Mouse (Mus musculus) forebrain, embryonic 10.5 days (tissue): ENCODE data around the gene Pam. TPM values are rescaled to one million over a fixed set of nuclear protein-coding genes. Genes with fewer than 3 reads are reported as not detected.
"Not testable (repeated sequence)": the region's sequence is repeated elsewhere in the genome, so short reads cannot be mapped to it uniquely, and the experiment has no call there.

Source experiments
- DNase-seq: peaks from one replicate; pipeline ENCODE4 v3.0.0-alpha.2; 2017; ENCODE audit warnings: low spot score; ENCODE audit errors: extremely low spot score
- H3K27ac ChIP-seq: fragments of 300-500 bp; sonication (generic); 2 replicates; pipeline ENCODE4 v1.5.1; 2016; ENCODE audit warnings: mild to moderate bottlenecking
- H3K27me3 ChIP-seq: fragments of 300-500 bp; sonication (generic); 2 replicates; pipeline ENCODE4 v1.6.1; 2016; ENCODE audit warnings: mild to moderate bottlenecking; ENCODE audit not compliant: poor library complexity, severe bottlenecking
- H3K36me3 ChIP-seq: fragments of 300-500 bp; sonication (generic); replicated peaks from 2 replicates; pipeline ENCODE4 v1.6.1; 2016; ENCODE audit warnings: mild to moderate bottlenecking, moderate library complexity
- H3K4me1 ChIP-seq: fragments of 300-500 bp; sonication (generic); 2 replicates; pipeline ENCODE4 v1.6.1; 2016
- H3K4me3 ChIP-seq: fragments of 300-500 bp; sonication (generic); 2 replicates; pipeline ENCODE4 v1.5.1; 2016; ENCODE audit warnings: mild to moderate bottlenecking, moderate library complexity
- H3K9me3 ChIP-seq: fragments of 300-500 bp; sonication (generic); 2 replicates; pipeline ENCODE4 v1.6.1; 2016; ENCODE audit warnings: mild to moderate bottlenecking, moderate library complexity
- WGBS: fragments of 180-500 bp; shearing (Covaris S2); methylation state at CpG from one replicate; pipeline ENCODE4 v1.1.7; 2016; 5-methylcytosine and 5-hydroxymethylcytosine counted together
- polyA plus RNA-seq: library from polyadenylated mRNA; unstranded; fragments of >200 nt; fragmentation: Nextera tagmentation; extraction: Ambion mirVana; gene quantifications from 2 replicates; pipeline ENCODE4 v1.2.1, GENCODE M21; 2016

Pam gene
- polyA plus RNA-seq, 1 experiment from 2014 or later = 13.8 TPM

DNA sequence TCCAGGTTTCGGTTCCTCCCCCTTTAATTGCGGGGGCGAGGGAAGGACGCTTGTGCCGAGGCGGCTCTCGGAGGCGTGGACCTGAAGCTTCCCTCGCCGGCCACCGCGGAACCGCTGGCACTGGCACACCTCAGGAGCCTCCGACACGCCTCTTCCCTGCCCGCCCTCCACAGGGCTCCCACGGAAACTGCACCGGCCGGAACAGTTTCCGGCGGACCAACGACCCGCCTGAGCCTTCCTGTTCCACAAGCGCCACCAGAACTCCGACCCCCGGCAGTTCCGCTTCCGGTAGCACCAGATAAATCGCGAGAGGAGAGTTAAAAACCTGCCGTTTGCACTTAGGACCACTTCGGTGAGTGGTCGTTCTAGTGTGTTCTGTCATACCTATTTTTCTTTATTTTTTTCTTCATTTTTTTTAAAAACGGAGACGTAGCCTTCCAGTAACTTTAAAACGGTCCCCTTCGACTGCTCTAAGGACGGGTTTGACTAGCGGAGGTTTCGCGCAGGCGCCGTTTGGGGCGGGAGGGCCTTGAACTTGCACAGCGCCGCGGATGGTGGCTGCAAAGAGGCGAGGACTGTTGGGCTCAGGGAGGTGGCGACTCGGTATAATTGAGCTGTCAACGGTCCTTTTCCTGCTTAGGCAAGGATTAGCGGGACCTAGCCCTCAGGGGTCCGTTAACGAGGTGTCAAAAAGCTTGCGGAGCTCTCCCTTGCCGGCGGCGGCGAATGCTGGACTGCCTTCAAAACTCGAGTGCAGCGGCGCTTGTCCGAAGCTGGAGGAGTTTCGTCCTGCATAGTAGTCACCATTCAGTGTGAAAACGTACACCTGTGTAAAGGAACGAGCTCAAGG is 325.3 kb downstream of the Pam start, which contains the start of the genes Gin1 and Ppip5k2:
TSS of gene Gin1 (plus strand) at position 269 of the 850 bp plus-strand sequence.
TSS of gene Ppip5k2 (minus strand) at position 508 of the 850 bp plus-strand sequence.
- Histone ChIP-seq H3K9me3 (no peaks in the 10 kb centered on the region), H3K27ac (peak within 1 kb of the TSS; percentile 90), H3K36me3 (no peaks in the 10 kb centered on the region), H3K4me3 (peak within 1 kb of the TSS; percentile 90), H3K4me1 (peaks cover 26% of the 10 kb centered on the region), H3K27me3 (no peaks in the 10 kb centered on the region)
- whole genome bisulfite sequencing = under 1% methylated on average over 66 of the region's 66 CpGs
- peak; percentile 96 for DNase-seq

DNA sequence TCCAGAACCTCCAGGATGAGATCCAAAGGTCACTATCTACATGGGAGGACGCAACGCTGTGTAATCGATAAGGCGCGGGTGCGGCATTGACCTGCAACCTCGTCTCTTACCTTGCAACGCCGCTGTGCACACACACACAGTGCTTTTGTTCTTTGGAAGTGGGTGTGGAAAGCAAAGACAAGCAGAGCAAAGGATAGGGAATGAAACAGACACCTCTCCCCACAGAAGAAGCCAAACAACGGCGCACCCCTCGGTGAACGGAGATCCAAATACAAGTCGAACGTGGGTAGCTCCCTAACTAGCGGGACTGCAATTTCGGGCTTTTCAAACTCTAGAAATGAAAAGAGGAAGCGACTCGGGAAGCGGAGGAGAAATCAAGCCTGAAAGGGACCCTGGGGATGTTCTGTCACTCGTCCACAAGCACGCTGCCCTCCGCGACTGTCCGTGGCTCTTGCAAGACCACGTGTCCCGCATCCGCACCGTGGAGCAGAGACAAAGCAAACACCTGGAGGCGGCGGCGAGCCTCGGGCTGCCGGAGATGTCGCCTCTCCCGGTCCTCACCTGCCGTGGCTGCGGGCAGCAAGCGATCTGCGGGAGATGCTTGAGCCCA is 326.0 kb downstream of the Pam start:
- Histone ChIP-seq H3K27ac (peak overlapping the region; percentile 90), H3K4me1 (peaks cover 26% of the 10 kb centered on the region), H3K9me3 (no peaks in the 10 kb centered on the region), H3K4me3 (peak overlapping the region; percentile 90), H3K36me3 (no peaks in the 10 kb centered on the region), H3K27me3 (no peaks in the 10 kb centered on the region)
- peak; percentile 49 for DNase-seq
- 0% methylated on average over 40 of the region's 40 CpGs for WGBS

DNA sequence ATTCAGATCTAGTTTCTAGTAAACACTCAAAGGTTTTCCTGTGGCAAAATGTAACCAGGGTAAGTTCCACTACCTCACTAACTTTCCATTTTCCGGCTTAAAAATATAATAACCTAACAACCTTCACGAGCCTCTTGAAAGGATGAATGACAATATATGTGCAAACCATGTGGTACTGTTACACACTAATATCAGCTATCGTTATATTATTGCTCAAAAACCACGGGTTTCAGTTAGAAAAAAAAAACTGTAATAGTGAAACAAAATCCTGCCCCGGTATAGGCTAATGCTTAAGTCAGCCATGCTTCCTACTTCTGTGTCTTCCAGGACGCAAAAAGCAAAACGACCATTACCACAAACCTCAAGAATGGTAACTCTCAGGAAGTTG is 326.5 kb downstream of the Pam start:
- DNase-seq = no peak
- H3K27ac ChIP-seq = peak overlapping the region; percentile 90
- H3K4me3 ChIP-seq = peak overlapping the region; percentile 90
- WGBS = 16% methylated on average over 7 of the region's 7 CpGs
- no peaks in the 10 kb centered on the region for H3K9me3 ChIP-seq
- no peaks in the 10 kb centered on the region for H3K36me3 ChIP-seq
- H3K27me3 ChIP-seq = no peaks in the 10 kb centered on the region
- peaks cover 26% of the 10 kb centered on the region for H3K4me1 ChIP-seq

DNA sequence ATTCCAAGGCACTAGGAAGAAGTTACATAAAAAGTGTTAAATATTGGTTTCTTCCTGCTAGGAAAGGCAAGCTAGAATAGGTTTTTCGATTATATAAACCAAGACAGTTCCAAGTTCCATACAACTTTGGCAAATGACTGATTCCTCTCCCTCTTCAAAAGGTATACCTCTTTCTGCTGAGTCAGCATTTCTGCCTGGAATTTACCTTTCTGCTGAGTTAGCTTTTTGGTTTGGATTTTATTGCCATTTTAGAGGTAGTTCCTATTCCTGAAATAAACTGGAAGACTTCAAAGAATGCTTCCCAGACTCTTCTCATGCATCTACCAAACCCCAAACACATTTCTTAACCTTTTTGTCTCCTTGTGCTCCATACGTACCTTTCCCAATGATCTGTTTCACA is 327.4 kb downstream of the Pam start:
- Histone ChIP-seq H3K27ac (no peak overlapping the region), H3K4me3 (peak overlapping the region; percentile 90; the same call in 1 of the 2 replicates), H3K36me3 (no peaks in the 10 kb centered on the region), H3K9me3 (no peaks in the 10 kb centered on the region), H3K4me1 (peaks cover 26% of the 10 kb centered on the region), H3K27me3 (no peaks in the 10 kb centered on the region)
- 88% methylated on average over 2 of the region's 2 CpGs for WGBS
- no peak for DNase-seq

GRCm38 (mm10) chr1:97765712-97766111 is 329.7 kb downstream of the Pam start:
- 90% methylated on average over 4 of the region's 4 CpGs for WGBS
- not testable (repeated sequence) for H3K4me3 ChIP-seq, H3K27ac ChIP-seq, H3K9me3 ChIP-seq, H3K27me3 ChIP-seq, H3K36me3 ChIP-seq, DNase-seq
- peaks cover 20% of the 10 kb centered on the region for H3K4me1 ChIP-seq

DNA sequence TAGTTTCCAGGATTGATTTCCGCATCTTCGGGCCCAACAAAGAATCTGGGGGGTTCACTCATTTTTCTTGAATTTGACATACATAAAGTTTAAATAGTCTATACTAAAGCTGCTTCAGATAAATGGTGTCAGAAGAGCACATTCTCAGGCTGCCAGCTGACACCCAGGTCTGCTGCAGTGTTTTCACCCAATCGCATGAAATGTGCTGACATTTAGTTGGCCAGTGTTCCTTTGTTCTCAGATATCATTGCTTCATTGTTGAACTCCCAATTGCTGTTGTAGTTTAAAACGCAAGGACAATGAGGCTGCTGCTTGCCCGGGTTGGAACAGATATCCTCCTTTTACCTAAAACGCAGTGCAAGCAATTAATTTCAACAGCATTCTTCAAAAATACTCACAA is 334.0 kb downstream of the Pam start:
- Histone ChIP-seq H3K27ac (no peak overlapping the region), H3K4me1 (no peaks in the 10 kb centered on the region), H3K36me3 (peaks cover 20% of the 10 kb centered on the region), H3K27me3 (no peaks in the 10 kb centered on the region), H3K4me3 (no peak overlapping the region), H3K9me3 (no peaks in the 10 kb centered on the region)
- DNase-seq = no peak
- WGBS = 92% methylated on average over 6 of the region's 6 CpGs

- Histone ChIP-seq H3K36me3 (peaks cover 27% of the 10 kb centered on the region), H3K9me3 (no peaks in the 10 kb centered on the region), H3K27ac (no peak overlapping the region), H3K4me1 (no peaks in the 10 kb centered on the region), H3K4me3 (no peak overlapping the region), H3K27me3 (no peaks in the 10 kb centered on the region)
- WGBS = 86% methylated on average over 7 of the region's 7 CpGs
- no peak for DNase-seq
These were observed 334.8 kb downstream of the Pam start for GRCm38 (mm10) chr1:97760598-97760997.

DNA sequence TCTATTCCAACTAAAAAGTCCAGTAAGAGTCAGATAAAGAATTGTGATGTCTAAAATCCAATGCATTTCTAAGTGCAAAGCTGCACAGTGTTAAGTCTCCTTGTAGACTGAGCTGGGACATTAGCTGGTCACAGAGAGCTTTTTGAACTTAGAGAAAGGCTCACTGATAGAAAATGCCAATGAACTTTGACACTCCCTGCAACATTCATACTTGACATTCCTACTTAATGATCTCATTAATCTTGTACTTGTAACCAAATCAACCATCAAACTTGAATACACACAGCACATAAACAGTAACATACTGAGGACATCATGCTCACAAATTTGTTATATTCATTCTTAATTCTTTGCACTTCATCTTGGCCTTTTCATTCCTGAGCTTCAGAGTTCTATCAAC is 335.6 kb downstream of the Pam start:
- Histone ChIP-seq H3K27me3 (no peaks in the 10 kb centered on the region), H3K9me3 (no peaks in the 10 kb centered on the region), H3K4me3 (no peak overlapping the region), H3K36me3 (peaks cover 34% of the 10 kb centered on the region), H3K27ac (no peak overlapping the region), H3K4me1 (no peaks in the 10 kb centered on the region)
- DNase-seq = no peak

DNA sequence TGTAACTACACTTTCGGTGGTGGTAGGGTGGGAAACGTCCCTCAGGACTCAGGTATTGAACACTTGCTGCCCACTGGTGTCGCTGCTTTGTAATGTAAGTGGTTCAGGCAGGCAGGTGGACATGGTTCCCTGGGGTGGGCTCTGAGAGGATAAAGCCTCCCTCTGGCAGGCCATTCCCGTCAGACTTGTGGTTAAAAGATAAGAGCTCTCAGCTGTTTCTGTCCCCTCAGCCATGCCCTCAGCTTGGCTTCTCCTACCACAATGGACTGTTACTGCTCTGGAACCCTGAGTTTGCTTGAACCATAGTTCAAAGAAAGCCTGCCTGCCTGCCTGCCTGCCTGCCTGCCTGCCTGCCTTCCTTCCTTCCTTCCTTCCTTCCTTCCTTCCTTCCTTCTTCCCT is 341.1 kb downstream of the Pam start:
- peaks cover 60% of the 10 kb centered on the region for H3K36me3 ChIP-seq
- H3K27me3 ChIP-seq = no peaks in the 10 kb centered on the region
- no peaks in the 10 kb centered on the region for H3K9me3 ChIP-seq
- no peak overlapping the region for H3K27ac ChIP-seq
- H3K4me3 ChIP-seq = no peak overlapping the region
- DNase-seq = no peak
- no peaks in the 10 kb centered on the region for H3K4me1 ChIP-seq
- 84% methylated on average over 4 of the region's 4 CpGs for WGBS

- DNase-seq = no peak
- Histone ChIP-seq H3K27ac (no peak overlapping the region), H3K27me3 (no peaks in the 10 kb centered on the region), H3K9me3 (no peaks in the 10 kb centered on the region), H3K4me3 (no peak overlapping the region), H3K4me1 (no peaks in the 10 kb centered on the region), H3K36me3 (peaks cover 71% of the 10 kb centered on the region)
These were observed 342.2 kb downstream of the Pam start for GRCm38 (mm10) chr1:97753216-97753615.

GRCm38 (mm10) chr1:97748163-97748562 is 347.3 kb downstream of the Pam start:
- Histone ChIP-seq H3K36me3 (peaks cover 84% of the 10 kb centered on the region), H3K27ac (no peak overlapping the region), H3K9me3 (no peaks in the 10 kb centered on the region), H3K4me1 (no peaks in the 10 kb centered on the region), H3K4me3 (no peak overlapping the region), H3K27me3 (no peaks in the 10 kb centered on the region)
- no peak for DNase-seq
- 90% methylated on average over 3 of the region's 3 CpGs for WGBS

DNA sequence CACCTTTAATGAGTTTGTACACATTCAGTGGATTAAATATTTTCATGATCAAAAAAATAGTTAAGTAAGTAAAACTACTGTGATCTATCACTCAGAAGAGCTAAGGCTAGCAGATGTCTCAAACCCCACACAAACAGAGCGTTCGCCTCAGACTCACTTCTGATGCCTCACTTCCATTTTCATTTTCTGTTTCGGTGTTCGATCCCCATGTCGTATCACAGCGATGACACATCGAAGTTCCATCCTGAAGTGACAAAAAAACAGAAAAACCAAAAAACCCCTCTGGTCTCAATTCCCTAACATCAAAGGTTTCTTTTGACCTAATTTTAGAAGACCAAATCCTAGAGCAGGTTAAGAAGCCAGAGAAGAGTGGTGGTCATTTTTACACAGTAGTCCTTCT is 349.2 kb downstream of the Pam start:
- DNase-seq = no peak
- 98% methylated on average over 7 of the region's 7 CpGs for WGBS
- H3K4me1 ChIP-seq = no peaks in the 10 kb centered on the region
- no peak overlapping the region for H3K27ac ChIP-seq
- peaks cover 82% of the 10 kb centered on the region for H3K36me3 ChIP-seq
- no peak overlapping the region for H3K4me3 ChIP-seq
- H3K27me3 ChIP-seq = no peaks in the 10 kb centered on the region
- no peaks in the 10 kb centered on the region for H3K9me3 ChIP-seq

- Histone ChIP-seq H3K4me1 (no peaks in the 10 kb centered on the region), H3K27ac (no peak overlapping the region), H3K9me3 (no peaks in the 10 kb centered on the region), H3K36me3 (peaks cover 83% of the 10 kb centered on the region), H3K4me3 (no peak overlapping the region), H3K27me3 (no peaks in the 10 kb centered on the region)
- 95% methylated on average over 4 of the region's 4 CpGs for WGBS
- no peak for DNase-seq
These were observed 349.7 kb downstream of the Pam start for GRCm38 (mm10) chr1:97745712-97746111.
